Mouse (Mus musculus) thymus, adult 2 months (tissue): ENCODE measurements around the gene Rpn1.

Experiments used
- CTCF ChIP-seq: fragments of 200-500 bp; IDR thresholded peaks from 2 replicates; pipeline ENCODE4 v1.5.1; 2012; ENCODE audit warnings: mild to moderate bottlenecking, control low read depth, low read length, moderate library complexity, borderline replicate concordance; ENCODE audit not compliant: control insufficient read depth, poor library complexity, insufficient read depth; ENCODE audit errors: extremely low read depth
- POLR2A ChIP-seq: fragments of 200-500 bp; IDR thresholded peaks from 2 replicates; pipeline ENCODE4 v1.6.1; 2012; ENCODE audit warnings: mild to moderate bottlenecking, low read length, control low read depth, moderate library complexity; ENCODE audit not compliant: control insufficient read depth, poor library complexity, insufficient read depth; ENCODE audit errors: extremely low read depth

DNA sequence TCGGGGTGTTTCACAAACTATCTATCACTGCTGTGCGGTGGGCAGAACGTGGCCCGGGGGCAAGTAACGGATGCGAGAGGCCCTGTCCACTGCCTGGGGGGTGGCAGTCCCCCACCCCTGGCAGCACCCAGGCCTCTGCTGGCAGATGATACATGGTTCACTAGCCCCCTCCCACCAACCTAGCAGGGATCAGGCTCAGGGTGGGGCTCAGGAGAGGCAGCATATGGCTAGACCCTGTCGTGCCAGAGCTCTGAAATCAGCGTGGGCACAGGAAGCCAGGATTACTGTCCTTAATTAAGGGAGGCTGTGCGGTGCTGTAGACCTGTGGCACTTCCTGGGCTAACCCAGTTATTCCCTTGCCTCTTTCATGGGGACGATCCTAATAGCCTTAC, 32.9 kb downstream of the Rpn1 start:
- TF ChIP-seq POLR2A (no peak), CTCF (no peak)
